Mouse (Mus musculus) forebrain, embryonic 16.5 days (tissue): ENCODE data around the gene Herc1. TPM values are rescaled to one million over a fixed set of nuclear protein-coding genes. Genes with fewer than 3 reads are reported as not detected.

ENCODE experiments used
- ATAC-seq: fragments of 200-750 bp; cut with Nextera tagmentation; 2 replicates; pipeline ENCODE4 v1.8.0; 2017; ENCODE audit warnings: mild to moderate bottlenecking, moderate library complexity
- H3K27ac ChIP-seq: fragments of 300-500 bp; sonication (generic); 2 replicates; pipeline ENCODE4 v1.5.1; 2014; ENCODE audit warnings: low read length, control low read depth
- H3K27me3 ChIP-seq: fragments of 300-500 bp; sonication (generic); replicated peaks from 2 replicates; pipeline ENCODE4 v1.6.1; 2014; ENCODE audit warnings: low read length; ENCODE audit not compliant: control insufficient read depth, insufficient read depth
- H3K36me3 ChIP-seq: fragments of 300-500 bp; sonication (generic); 2 replicates; pipeline ENCODE4 v1.6.1; 2014; ENCODE audit not compliant: control insufficient read depth, insufficient read depth
- H3K4me1 ChIP-seq: fragments of 300-500 bp; sonication (generic); replicated peaks from 2 replicates; pipeline ENCODE4 v1.6.1; 2014; ENCODE audit warnings: low read length; ENCODE audit not compliant: control insufficient read depth, insufficient read depth
- H3K4me2 ChIP-seq: fragments of 300-500 bp; sonication (generic); 2 replicates; pipeline ENCODE4 v1.6.1; 2014; ENCODE audit warnings: mild to moderate bottlenecking, low read length, control low read depth
- H3K4me3 ChIP-seq: fragments of 300-500 bp; sonication (generic); replicated peaks from 2 replicates; pipeline ENCODE4 v1.5.1; 2014; ENCODE audit warnings: mild to moderate bottlenecking, low read length, control low read depth
- H3K9ac ChIP-seq: fragments of 300-500 bp; sonication (generic); replicated peaks from 2 replicates; pipeline ENCODE4 v1.6.1; 2014; ENCODE audit warnings: low read depth, low read length, control low read depth
- H3K9me3 ChIP-seq: fragments of 300-500 bp; sonication (generic); 2 replicates; pipeline ENCODE4 v1.6.1; 2016; ENCODE audit warnings: low read length; ENCODE audit not compliant: control insufficient read depth
- WGBS: fragments of 180-500 bp; shearing (Covaris S2); extraction: QIAGEN DNeasy Blood & Tissue Kit; methylation state at CpG from one replicate; pipeline ENCODE4 v1.1.7; 2014; 5-methylcytosine and 5-hydroxymethylcytosine counted together
- polyA plus RNA-seq: library from polyadenylated mRNA; unstranded; fragments of >200 nt; fragmentation: Nextera tagmentation; extraction: Ambion mirVana; gene quantifications from 2 replicates; pipeline ENCODE4 v1.2.1, GENCODE M21; 2015

Gene Herc1
- polyA plus RNA-seq, 1 experiment from 2014 or later: 59.9 TPM

GRCm38 (mm10) chr9:66322010-66322931 lies 28.0 kb upstream of the Herc1 start:
- no peak overlapping the region for H3K4me2 ChIP-seq
- no peaks in the 10 kb centered on the region for H3K36me3 ChIP-seq
- no peak overlapping the region for H3K9ac ChIP-seq
- 77% methylated on average over 7 of the region's 7 CpGs for WGBS
- no peaks in the 10 kb centered on the region for H3K4me1 ChIP-seq
- H3K4me3 ChIP-seq: no peak overlapping the region
- H3K27ac ChIP-seq: no peak overlapping the region
- H3K27me3 ChIP-seq: no peaks in the 10 kb centered on the region
- no peak for ATAC-seq
- no peaks in the 10 kb centered on the region for H3K9me3 ChIP-seq

GRCm38 (mm10) chr9:66326879-66327278 lies 23.4 kb upstream of the Herc1 start:
- Histone ChIP-seq H3K4me3 (no peak overlapping the region), H3K9me3 (no peaks in the 10 kb centered on the region), H3K9ac (no peak overlapping the region), H3K27me3 (no peaks in the 10 kb centered on the region), H3K4me2 (no peak overlapping the region), H3K27ac (no peak overlapping the region), H3K36me3 (no peaks in the 10 kb centered on the region), H3K4me1 (no peaks in the 10 kb centered on the region)
- ATAC-seq: no peak
- WGBS: 79% methylated on average over 2 of the region's 2 CpGs

- 51% methylated on average over 6 of the region's 6 CpGs for WGBS
- Histone ChIP-seq H3K27ac (no peak overlapping the region), H3K4me3 (no peak overlapping the region), H3K4me2 (no peak overlapping the region), H3K9ac (no peak overlapping the region), H3K27me3 (no peaks in the 10 kb centered on the region), H3K4me1 (no peaks in the 10 kb centered on the region), H3K9me3 (no peaks in the 10 kb centered on the region), H3K36me3 (no peaks in the 10 kb centered on the region)
- no peak for ATAC-seq
Observed at GRCm38 (mm10) chr9:66329474-66329873, 20.8 kb upstream of the Herc1 start.

- H3K27me3 ChIP-seq: no peaks in the 10 kb centered on the region
- ATAC-seq: no peak
- H3K27ac ChIP-seq: no peak overlapping the region
- H3K4me3 ChIP-seq: no peak overlapping the region
- no peaks in the 10 kb centered on the region for H3K9me3 ChIP-seq
- WGBS: 89% methylated on average over 3 of the region's 3 CpGs
- H3K4me2 ChIP-seq: no peak overlapping the region
- no peak overlapping the region for H3K9ac ChIP-seq
- no peaks in the 10 kb centered on the region for H3K4me1 ChIP-seq
- H3K36me3 ChIP-seq: no peaks in the 10 kb centered on the region
Observed at GRCm38 (mm10) chr9:66330437-66330836, 19.8 kb upstream of the Herc1 start.

- H3K4me2 ChIP-seq: no peak overlapping the region
- 94% methylated on average over 2 of the region's 2 CpGs for WGBS
- ATAC-seq: no peak
Observed at GRCm38 (mm10) chr9:66331548-66331947, 18.7 kb upstream of the Herc1 start.

GRCm38 (mm10) chr9:66332393-66332792 lies 17.9 kb upstream of the Herc1 start:
- 89% methylated on average over 2 of the region's 2 CpGs for WGBS

More at GRCm38 (mm10) chr9:66331548-66331947, 18.7 kb upstream of the Herc1 start:
- no peaks in the 10 kb centered on the region for H3K36me3 ChIP-seq
- no peaks in the 10 kb centered on the region for H3K9me3 ChIP-seq
- no peak overlapping the region for H3K4me3 ChIP-seq
- no peaks in the 10 kb centered on the region for H3K27me3 ChIP-seq
- no peaks in the 10 kb centered on the region for H3K4me1 ChIP-seq
- H3K9ac ChIP-seq: no peak overlapping the region
- no peak overlapping the region for H3K27ac ChIP-seq

GRCm38 (mm10) chr9:66337280-66337679 lies 13.0 kb upstream of the Herc1 start:
- H3K4me2 ChIP-seq: no peak overlapping the region
- no peak overlapping the region for H3K9ac ChIP-seq
- H3K36me3 ChIP-seq: no peaks in the 10 kb centered on the region
- H3K4me1 ChIP-seq: no peaks in the 10 kb centered on the region
- H3K4me3 ChIP-seq: no peak overlapping the region
- no peak for ATAC-seq
- no peaks in the 10 kb centered on the region for H3K9me3 ChIP-seq
- H3K27me3 ChIP-seq: no peaks in the 10 kb centered on the region
- no peak overlapping the region for H3K27ac ChIP-seq

More at GRCm38 (mm10) chr9:66332393-66332792, 17.9 kb upstream of the Herc1 start:
- H3K27ac ChIP-seq: no peak overlapping the region
- no peaks in the 10 kb centered on the region for H3K4me1 ChIP-seq
- H3K4me3 ChIP-seq: no peak overlapping the region
- no peak for ATAC-seq
- H3K36me3 ChIP-seq: no peaks in the 10 kb centered on the region
- H3K4me2 ChIP-seq: no peak overlapping the region
- H3K9ac ChIP-seq: no peak overlapping the region
- H3K9me3 ChIP-seq: no peaks in the 10 kb centered on the region
- no peaks in the 10 kb centered on the region for H3K27me3 ChIP-seq

GRCm38 (mm10) chr9:66338005-66338782 lies 12.1 kb upstream of the Herc1 start:
- ATAC-seq: no peak
- WGBS: 20% methylated on average over 3 of the region's 3 CpGs

GRCm38 (mm10) chr9:66339714-66340113 lies 10.5 kb upstream of the Herc1 start:
- H3K36me3 ChIP-seq: no peaks in the 10 kb centered on the region
- no peaks in the 10 kb centered on the region for H3K4me1 ChIP-seq
- H3K27ac ChIP-seq: no peak overlapping the region
- H3K4me2 ChIP-seq: no peak overlapping the region
- no peak overlapping the region for H3K4me3 ChIP-seq
- WGBS: 75% methylated on average over 1 of the region's 1 CpGs
- H3K27me3 ChIP-seq: no peaks in the 10 kb centered on the region
- no peaks in the 10 kb centered on the region for H3K9me3 ChIP-seq
- ATAC-seq: no peak
- H3K9ac ChIP-seq: no peak overlapping the region

More at GRCm38 (mm10) chr9:66338005-66338782, 12.1 kb upstream of the Herc1 start:
- Histone ChIP-seq H3K4me3 (no peak overlapping the region), H3K9me3 (no peaks in the 10 kb centered on the region), H3K9ac (no peak overlapping the region), H3K4me1 (no peaks in the 10 kb centered on the region), H3K36me3 (no peaks in the 10 kb centered on the region), H3K27ac (no peak overlapping the region), H3K4me2 (no peak overlapping the region), H3K27me3 (no peaks in the 10 kb centered on the region)
